Mouse (Mus musculus): ENCODE results near the gene Gimap4. TPM values are rescaled to one million over a fixed set of nuclear protein-coding genes. Genes with fewer than 3 reads are reported as not detected.

The Gimap4 gene
- polyA plus RNA-seq, 1 experiment, result not detected

GRCm38 (mm10) chr6:48641391-48641790, 43.0 kb upstream of the Gimap4 start:
- H3K4me2 ChIP-seq (ENCODE audit: low read depth), result no peak overlapping the region
- peaks cover 6% of the 10 kb centered on the region for H3K27me3 ChIP-seq (ENCODE audit: control insufficient read depth, insufficient read depth, insufficient read length)

GRCm38 (mm10) chr6:48642764-48643292, 41.5 kb upstream of the Gimap4 start:
- Histone ChIP-seq H3K36me3 (ENCODE audit: control insufficient read depth, insufficient read depth) (no peaks in the 10 kb centered on the region), H3K27me3 (ENCODE audit: control insufficient read depth, insufficient read depth, insufficient read length) (peaks cover 6% of the 10 kb centered on the region), H3K4me3 (no peak overlapping the region), H3ac (ENCODE audit: control insufficient read depth, insufficient read length) (no peak overlapping the region), H3K79me2 (ENCODE audit: control insufficient read depth, insufficient read depth) (no peaks in the 10 kb centered on the region), H3K4me2 (ENCODE audit: low read depth) (no peak overlapping the region)
- TF ChIP-seq MAX (IDR thresholded peaks at IDR 0.05; ENCODE audit: low read depth), result no peak
- no peak for TF ChIP-seq POLR2AphosphoS2 (IDR thresholded peaks at IDR 0.05; ENCODE audit: insufficient read length, low read depth)
- no peak for TF ChIP-seq POLR2A (IDR thresholded peaks at IDR 0.05; ENCODE audit: insufficient read length, low read depth)
- TF ChIP-seq TCF12 (IDR thresholded peaks at IDR 0.05; ENCODE audit: insufficient read depth, poor library complexity, severe bottlenecking), result no peak
- no peak for TF ChIP-seq MYOD1 (IDR thresholded peaks at IDR 0.05; ENCODE audit: control insufficient read depth in 1 of 3, insufficient read length in 2 of 3, low read depth in 2 of 3)
- TF ChIP-seq REST (IDR thresholded peaks at IDR 0.05; ENCODE audit: insufficient read depth, insufficient read length), result no peak
- no peak for TF ChIP-seq USF1 (IDR thresholded peaks at IDR 0.05; ENCODE audit: low read depth)
- no peak for TF ChIP-seq TCF3 (IDR thresholded peaks at IDR 0.05; ENCODE audit: insufficient read length, low read depth)
- no peak for TF ChIP-seq SRF (IDR thresholded peaks at IDR 0.05; ENCODE audit: control insufficient read depth, insufficient read length, low read depth)
- no peak for TF ChIP-seq E2F4 (IDR thresholded peaks at IDR 0.05; ENCODE audit: insufficient read depth)
- TF ChIP-seq CEBPB (IDR thresholded peaks at IDR 0.05; ENCODE audit: insufficient read depth, poor library complexity, severe bottlenecking), result no peak
- no peak for TF ChIP-seq MYOG (IDR thresholded peaks at IDR 0.05; ENCODE audit: control insufficient read depth in 1 of 3, insufficient read depth in 1 of 3, insufficient read length in 2 of 3, low read depth in 2 of 3)

More at GRCm38 (mm10) chr6:48641391-48641790, 43.0 kb upstream of the Gimap4 start:
- no peak overlapping the region for H3ac ChIP-seq (ENCODE audit: control insufficient read depth, insufficient read length)
- TF ChIP-seq POLR2A (IDR thresholded peaks at IDR 0.05; ENCODE audit: insufficient read length, low read depth), result no peak
- no peak for TF ChIP-seq TCF12 (IDR thresholded peaks at IDR 0.05; ENCODE audit: insufficient read depth, poor library complexity, severe bottlenecking)
- no peak for TF ChIP-seq TCF3 (IDR thresholded peaks at IDR 0.05; ENCODE audit: insufficient read length, low read depth)
- TF ChIP-seq USF1 (IDR thresholded peaks at IDR 0.05; ENCODE audit: low read depth), result no peak
- no peak overlapping the region for H3K4me3 ChIP-seq
- H3K36me3 ChIP-seq (ENCODE audit: control insufficient read depth, insufficient read depth), result no peaks in the 10 kb centered on the region
- no peaks in the 10 kb centered on the region for H3K79me2 ChIP-seq (ENCODE audit: control insufficient read depth, insufficient read depth)

- H3K79me2 ChIP-seq (ENCODE audit: control insufficient read depth, insufficient read depth), result no peaks in the 10 kb centered on the region
- peak overlapping the region; percentile 10 for H3K4me2 ChIP-seq (ENCODE audit: low read depth)
- no peaks in the 10 kb centered on the region for H3K36me3 ChIP-seq (ENCODE audit: control insufficient read depth, insufficient read depth)
- H3ac ChIP-seq (ENCODE audit: control insufficient read depth, insufficient read length), result no peak overlapping the region
- no peak for TF ChIP-seq USF1 (IDR thresholded peaks at IDR 0.05; ENCODE audit: low read depth)
- no peak overlapping the region for H3K4me3 ChIP-seq
- peaks cover 6% of the 10 kb centered on the region for H3K27me3 ChIP-seq (ENCODE audit: control insufficient read depth, insufficient read depth, insufficient read length)
Measured at GRCm38 (mm10) chr6:48645660-48646308, 38.6 kb upstream of the Gimap4 start.

- H3K79me2 ChIP-seq (ENCODE audit: control insufficient read depth, insufficient read depth), result no peaks in the 10 kb centered on the region
- no peaks in the 10 kb centered on the region for H3K36me3 ChIP-seq (ENCODE audit: control insufficient read depth, insufficient read depth)
- no peak overlapping the region for H3K4me2 ChIP-seq (ENCODE audit: low read depth)
- H3K4me3 ChIP-seq, result no peak overlapping the region
- H3K27me3 ChIP-seq (ENCODE audit: control insufficient read depth, insufficient read depth, insufficient read length), result peaks cover 6% of the 10 kb centered on the region
- TF ChIP-seq MAX (IDR thresholded peaks at IDR 0.05; ENCODE audit: low read depth) (no peak), TCF3 (IDR thresholded peaks at IDR 0.05; ENCODE audit: insufficient read length, low read depth) (no peak), POLR2AphosphoS2 (IDR thresholded peaks at IDR 0.05; ENCODE audit: insufficient read length, low read depth) (no peak), MYOD1 (IDR thresholded peaks at IDR 0.05; ENCODE audit: control insufficient read depth in 1 of 3, insufficient read length in 2 of 3, low read depth in 2 of 3) (no peak), TCF12 (IDR thresholded peaks at IDR 0.05; ENCODE audit: insufficient read depth, poor library complexity, severe bottlenecking) (no peak), MYOG (IDR thresholded peaks at IDR 0.05; ENCODE audit: control insufficient read depth in 1 of 3, insufficient read depth in 1 of 3, insufficient read length in 2 of 3, low read depth in 2 of 3) (no peak), E2F4 (IDR thresholded peaks at IDR 0.05; ENCODE audit: insufficient read depth) (no peak), USF1 (IDR thresholded peaks at IDR 0.05; ENCODE audit: low read depth) (no peak), POLR2A (IDR thresholded peaks at IDR 0.05; ENCODE audit: insufficient read length, low read depth) (no peak), REST (IDR thresholded peaks at IDR 0.05; ENCODE audit: insufficient read depth, insufficient read length) (no peak), CEBPB (IDR thresholded peaks at IDR 0.05; ENCODE audit: insufficient read depth, poor library complexity, severe bottlenecking) (no peak), SRF (IDR thresholded peaks at IDR 0.05; ENCODE audit: control insufficient read depth, insufficient read length, low read depth) (no peak)
- no peak overlapping the region for H3ac ChIP-seq (ENCODE audit: control insufficient read depth, insufficient read length)
Measured at GRCm38 (mm10) chr6:48646309-48646690, 38.0 kb upstream of the Gimap4 start.

- Histone ChIP-seq H3K4me2 (ENCODE audit: low read depth) (no peak within 1 kb of the TSS), H3ac (ENCODE audit: control insufficient read depth, insufficient read length) (no peak within 1 kb of the TSS), H3K4me3 (no peak within 1 kb of the TSS), H3K79me2 (ENCODE audit: control insufficient read depth, insufficient read depth) (no peaks in the 10 kb centered on the region), H3K36me3 (ENCODE audit: control insufficient read depth, insufficient read depth) (no peaks in the 10 kb centered on the region), H3K27me3 (ENCODE audit: control insufficient read depth, insufficient read depth, insufficient read length) (peaks cover 6% of the 10 kb centered on the region)
- no peak for TF ChIP-seq POLR2AphosphoS2 (IDR thresholded peaks at IDR 0.05; ENCODE audit: insufficient read length, low read depth)
- TF ChIP-seq POLR2A (IDR thresholded peaks at IDR 0.05; ENCODE audit: insufficient read length, low read depth), result no peak
- no peak for TF ChIP-seq CEBPB (IDR thresholded peaks at IDR 0.05; ENCODE audit: insufficient read depth, poor library complexity, severe bottlenecking)
- no peak for TF ChIP-seq E2F4 (IDR thresholded peaks at IDR 0.05; ENCODE audit: insufficient read depth)
- TF ChIP-seq MYOD1 (IDR thresholded peaks at IDR 0.05; ENCODE audit: control insufficient read depth in 1 of 3, insufficient read length in 2 of 3, low read depth in 2 of 3), result no peak
- no peak for TF ChIP-seq SRF (IDR thresholded peaks at IDR 0.05; ENCODE audit: control insufficient read depth, insufficient read length, low read depth)
- no peak for TF ChIP-seq USF1 (IDR thresholded peaks at IDR 0.05; ENCODE audit: low read depth)
- no peak for TF ChIP-seq MAX (IDR thresholded peaks at IDR 0.05; ENCODE audit: low read depth)
- TF ChIP-seq REST (IDR thresholded peaks at IDR 0.05; ENCODE audit: insufficient read depth, insufficient read length), result no peak
- no peak for TF ChIP-seq TCF12 (IDR thresholded peaks at IDR 0.05; ENCODE audit: insufficient read depth, poor library complexity, severe bottlenecking)
- TF ChIP-seq MYOG (IDR thresholded peaks at IDR 0.05; ENCODE audit: control insufficient read depth in 1 of 3, insufficient read depth in 1 of 3, insufficient read length in 2 of 3, low read depth in 2 of 3), result no peak
- TF ChIP-seq TCF3 (IDR thresholded peaks at IDR 0.05; ENCODE audit: insufficient read length, low read depth), result no peak
Measured at GRCm38 (mm10) chr6:48646995-48647394, 37.4 kb upstream of the Gimap4 start, which contains the start of gene Gimap8. TSS of gene Gimap8 (plus strand) at chr6:48647234.

Measured in myocyte (in vitro differentiated cells).